Mouse (Mus musculus) A20 (cell line): ENCODE data around the gene Glcci1.
"Not testable (repeated sequence)": the region's sequence is repeated elsewhere in the genome, so short reads cannot be mapped to it uniquely, and the experiment has no call there.

Experiments used
- DNase-seq: peaks from one replicate; pipeline ENCODE4 v3.0.0-alpha.2; 2011; ENCODE audit warnings: low read depth, low spot score

Gene Glcci1

GRCm38 (mm10) chr6:8495109-8495826, 14.1 kb upstream of the Glcci1 start:
- peak; percentile 49 for DNase-seq

GRCm38 (mm10) chr6:8495827-8496222, 13.6 kb upstream of the Glcci1 start:
- no peak for DNase-seq

GRCm38 (mm10) chr6:8497234-8497867, 12.0 kb upstream of the Glcci1 start:
- no peak for DNase-seq

GRCm38 (mm10) chr6:8497868-8498257, 11.5 kb upstream of the Glcci1 start:
- peak; percentile 37 for DNase-seq

GRCm38 (mm10) chr6:8498961-8499360, 10.4 kb upstream of the Glcci1 start:
- DNase-seq: peak; percentile 86

GRCm38 (mm10) chr6:8503953-8504352, 5.4 kb upstream of the Glcci1 start:
- peak; percentile 73 for DNase-seq

GRCm38 (mm10) chr6:8504521-8505228, 4.7 kb upstream of the Glcci1 start:
- peak; percentile 87 for DNase-seq

- DNase-seq: peak; percentile 44
Observed at GRCm38 (mm10) chr6:8506631-8507030, 2.8 kb upstream of the Glcci1 start.

GRCm38 (mm10) chr6:8508883-8509536, 390 bp upstream of the Glcci1 start:
- DNase-seq: peak; percentile 99

GRCm38 (mm10) chr6:8509961-8510863, 812 bp downstream of the Glcci1 start:
- DNase-seq: peak; percentile 63

GRCm38 (mm10) chr6:8510864-8511428, 1.5 kb downstream of the Glcci1 start:
- no peak for DNase-seq

- DNase-seq: no peak
Observed at GRCm38 (mm10) chr6:8511447-8511846, 2.0 kb downstream of the Glcci1 start.

- DNase-seq: no peak
Observed at GRCm38 (mm10) chr6:8512416-8512815, 3.0 kb downstream of the Glcci1 start.

- DNase-seq: no peak
Observed at GRCm38 (mm10) chr6:8519687-8520086, 10.3 kb downstream of the Glcci1 start.

- DNase-seq: no peak
Observed at GRCm38 (mm10) chr6:8521231-8521630, 11.8 kb downstream of the Glcci1 start.

- no peak for DNase-seq
Observed at GRCm38 (mm10) chr6:8524717-8525116, 15.3 kb downstream of the Glcci1 start.

- no peak for DNase-seq
Observed at GRCm38 (mm10) chr6:8531104-8531894, 21.9 kb downstream of the Glcci1 start.

GRCm38 (mm10) chr6:8536944-8537343, 27.5 kb downstream of the Glcci1 start:
- no peak for DNase-seq

- not testable (repeated sequence) for DNase-seq
Observed at GRCm38 (mm10) chr6:8541531-8541930, 32.1 kb downstream of the Glcci1 start.

- no peak for DNase-seq
Observed at GRCm38 (mm10) chr6:8544822-8545221, 35.4 kb downstream of the Glcci1 start.
